Mouse (Mus musculus) lung, postnatal 14 days (tissue): ENCODE data around the gene Tns4.

Experiments used
- DNase-seq: peaks from one replicate; pipeline ENCODE4 v3.0.0; 2021

Gene Tns4

DNA sequence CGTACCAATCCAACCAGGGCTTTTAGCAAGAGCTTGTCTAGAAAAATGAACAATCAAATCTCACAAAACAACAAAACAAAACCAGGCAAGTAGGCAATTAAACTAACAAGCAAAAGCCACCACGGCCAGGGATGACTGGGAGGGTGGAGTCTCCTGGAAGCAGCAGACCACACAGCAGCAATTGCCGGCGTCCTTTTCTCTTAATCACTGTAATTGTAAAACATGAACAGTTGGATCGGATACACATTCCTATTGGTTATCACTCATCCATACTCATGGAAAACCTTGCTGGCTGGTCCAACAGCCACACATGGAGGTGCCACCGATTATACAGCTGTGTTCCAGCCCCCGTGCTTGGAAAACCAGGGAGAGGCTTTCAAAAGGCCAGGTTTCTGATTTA, 28.8 kb upstream of the Tns4 start:
- no peak for DNase-seq

DNA sequence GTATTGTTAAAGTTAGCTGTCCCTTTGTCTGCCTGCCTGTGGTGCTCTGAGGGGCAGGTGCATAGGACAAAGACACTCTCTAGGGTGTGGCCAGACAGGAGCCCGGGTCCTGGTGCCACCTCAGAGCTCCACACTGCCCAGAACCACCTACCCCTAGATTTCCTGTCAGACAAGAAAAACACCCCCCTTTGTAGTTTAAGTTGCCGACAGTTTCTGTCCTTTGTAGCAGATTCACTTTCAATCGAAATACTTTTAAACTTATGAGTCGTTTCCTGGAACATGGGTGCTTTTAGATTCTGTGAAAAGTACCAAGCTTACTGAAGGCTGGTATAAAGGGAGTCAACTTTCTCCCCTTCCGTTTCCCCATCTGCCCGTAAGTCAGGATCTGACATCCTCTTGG, 26.8 kb upstream of the Tns4 start:
- no peak for DNase-seq

DNA sequence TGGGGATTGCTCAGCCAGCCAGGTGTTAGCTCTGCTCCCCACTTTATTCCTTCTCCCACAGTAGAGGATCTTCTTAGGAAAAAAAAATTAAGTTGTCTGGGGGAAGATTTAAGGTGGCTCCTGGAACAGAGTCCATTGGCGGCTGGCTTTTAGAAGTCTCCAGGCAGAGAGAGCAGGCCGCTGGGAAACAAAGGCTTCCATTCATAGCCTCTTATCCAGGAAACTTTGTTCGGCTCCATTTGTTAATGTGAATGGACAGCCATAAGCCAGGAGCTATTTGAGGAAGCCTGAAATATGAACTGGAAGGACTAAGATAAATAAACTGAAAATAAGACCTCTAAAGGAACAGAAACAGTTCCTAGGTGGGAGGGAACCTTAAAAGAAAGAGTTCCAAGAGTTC, 24.0 kb upstream of the Tns4 start:
- DNase-seq, result no peak

DNA sequence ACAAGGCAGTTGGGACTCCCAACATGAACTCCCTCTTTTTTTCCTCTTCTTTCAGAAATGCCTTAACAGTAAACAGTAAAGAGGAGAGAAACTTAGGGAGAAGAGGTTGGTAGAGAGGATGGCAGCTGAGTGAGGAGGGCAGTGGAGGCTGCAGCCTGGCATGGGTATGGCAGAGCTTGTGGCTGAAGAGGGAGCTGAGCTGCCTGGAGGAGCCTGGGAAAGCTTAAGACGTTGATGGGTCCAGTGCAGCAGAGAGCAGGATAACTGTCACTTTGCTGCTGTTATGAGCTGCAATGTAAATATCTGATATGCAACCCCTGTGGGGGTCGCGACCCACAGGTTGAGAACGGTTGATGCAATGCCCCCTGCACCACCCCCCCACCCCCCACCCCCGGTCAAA, 23.6 kb upstream of the Tns4 start:
- no peak for DNase-seq

DNA sequence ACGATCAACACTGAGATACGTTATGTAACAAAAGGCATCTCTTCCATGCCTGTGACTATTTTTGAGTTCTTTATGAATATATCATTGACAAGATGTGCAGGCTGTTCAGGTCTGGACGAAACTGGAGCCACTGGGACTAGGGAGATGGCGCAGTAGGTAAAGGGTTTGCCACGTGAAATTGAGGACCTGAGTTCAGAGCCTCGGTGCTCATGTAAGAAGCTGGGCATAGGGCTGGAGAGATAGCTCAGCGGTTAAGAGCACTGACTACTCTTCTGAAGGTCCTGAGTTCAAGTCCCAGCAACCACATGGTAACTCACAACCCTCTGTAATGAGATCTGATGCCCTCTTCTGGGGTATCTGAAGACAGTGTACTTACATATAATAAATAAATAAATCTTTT, 22.5 kb upstream of the Tns4 start:
- DNase-seq, result no peak

DNA sequence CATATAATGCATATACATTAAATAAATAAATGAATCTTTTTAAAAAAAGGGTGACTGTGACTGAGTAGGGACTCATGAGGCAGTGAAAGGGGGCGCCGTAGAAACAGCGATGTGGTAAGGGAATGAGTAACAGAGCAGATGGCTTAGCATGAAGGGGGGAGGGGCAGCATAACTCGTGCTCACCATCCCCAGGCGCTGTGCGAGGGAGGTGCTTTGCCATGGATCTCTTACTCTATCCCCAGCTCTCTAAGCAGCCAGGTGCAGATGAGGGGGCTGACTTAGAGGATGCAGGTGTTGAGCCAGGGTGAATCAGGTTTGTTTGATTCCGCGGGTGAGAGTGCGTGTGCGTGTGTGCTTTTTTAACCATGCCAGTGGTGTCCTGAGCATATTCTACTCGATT, 22.0 kb upstream of the Tns4 start:
- no peak for DNase-seq

DNA sequence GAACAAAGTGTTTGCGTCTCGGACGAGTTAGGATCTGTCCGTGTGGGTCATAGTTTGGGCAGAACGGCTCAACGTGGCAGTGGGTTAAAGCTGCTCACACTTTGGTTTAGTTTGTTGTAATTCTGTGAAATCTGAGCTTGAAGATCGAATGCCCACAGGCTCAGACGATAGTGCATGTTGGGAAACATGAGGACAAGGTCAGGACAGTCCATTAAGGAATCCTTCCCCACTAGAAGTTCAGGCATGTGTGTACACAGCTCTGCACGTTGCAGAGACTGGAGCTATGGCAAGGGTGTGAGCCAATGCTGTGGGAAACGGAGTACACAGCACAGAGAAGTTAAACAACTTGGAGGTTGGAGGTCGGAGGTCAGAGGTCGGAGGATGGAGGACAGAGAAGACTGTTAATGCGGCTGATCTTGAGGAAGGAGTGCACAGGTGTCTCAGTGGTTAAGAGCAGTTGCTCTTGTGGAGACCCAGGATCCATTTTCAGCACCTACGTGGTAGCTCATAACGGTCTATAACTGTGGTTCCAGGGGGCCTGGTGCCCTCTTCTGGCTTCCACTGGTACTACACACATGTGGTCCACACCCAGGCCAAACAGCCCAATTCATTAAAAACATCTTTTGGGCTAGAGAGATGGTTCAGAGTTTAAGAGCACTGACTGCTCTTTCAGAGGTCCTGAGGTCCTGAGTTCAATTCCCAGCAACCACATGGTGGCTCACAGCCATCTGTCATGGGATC, 21.4 kb upstream of the Tns4 start:
- DNase-seq, result no peak

DNA sequence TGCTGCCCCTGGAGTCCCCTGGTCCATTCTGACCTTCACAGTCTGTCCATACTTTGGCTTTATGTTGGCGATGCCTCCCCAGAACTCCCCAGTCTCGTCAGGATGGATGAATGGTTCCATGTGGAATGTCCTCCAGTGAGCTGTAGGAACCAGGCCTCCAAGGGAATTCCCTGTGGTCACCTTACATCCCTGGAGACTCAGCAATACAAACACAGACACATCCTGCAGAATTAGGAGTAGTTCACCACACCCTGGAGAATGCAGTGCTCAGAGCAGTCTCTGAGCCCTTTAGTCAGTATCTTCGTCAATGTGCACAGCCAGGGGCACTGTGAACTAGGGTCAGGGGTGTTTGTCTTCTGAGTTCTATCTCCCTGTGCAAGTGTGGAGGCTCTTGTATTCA, 19.2 kb upstream of the Tns4 start:
- DNase-seq, result no peak

DNA sequence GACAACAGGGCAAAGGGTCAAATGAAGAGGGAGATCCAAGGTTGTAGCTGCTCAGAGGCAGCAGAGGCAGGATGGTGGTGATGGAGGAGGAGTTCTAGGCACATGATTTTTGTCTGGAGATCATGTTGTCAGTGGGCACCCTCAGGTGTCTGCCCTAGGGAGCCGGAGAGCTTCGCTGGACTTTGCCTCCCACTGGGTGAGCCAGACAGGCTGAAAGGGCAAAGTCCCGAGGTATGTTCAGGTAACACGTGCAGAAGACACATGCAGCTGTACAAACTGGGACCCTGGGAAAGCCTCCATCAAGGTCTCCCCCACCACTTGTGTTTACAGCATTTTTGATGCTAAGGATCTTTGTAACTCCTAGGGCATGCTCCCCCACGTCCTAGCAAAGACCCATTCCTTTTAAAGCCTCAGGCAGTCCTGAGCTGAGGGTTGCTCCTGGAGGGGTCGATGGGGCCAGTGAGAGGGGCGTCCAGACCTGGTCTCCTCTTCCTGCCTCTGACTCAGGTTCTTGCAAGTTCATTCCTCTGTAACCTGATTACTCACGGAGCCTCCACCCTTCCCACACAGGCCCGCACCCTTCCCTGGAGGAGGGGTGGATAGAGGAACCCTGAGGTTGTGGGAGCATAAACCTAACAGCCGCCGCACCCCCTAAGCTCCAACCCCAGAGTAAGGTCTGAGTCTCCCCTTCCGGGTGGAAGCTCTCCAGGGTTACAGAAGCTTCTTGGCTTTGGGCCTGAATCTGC, 17.0 kb upstream of the Tns4 start:
- DNase-seq, result no peak

DNA sequence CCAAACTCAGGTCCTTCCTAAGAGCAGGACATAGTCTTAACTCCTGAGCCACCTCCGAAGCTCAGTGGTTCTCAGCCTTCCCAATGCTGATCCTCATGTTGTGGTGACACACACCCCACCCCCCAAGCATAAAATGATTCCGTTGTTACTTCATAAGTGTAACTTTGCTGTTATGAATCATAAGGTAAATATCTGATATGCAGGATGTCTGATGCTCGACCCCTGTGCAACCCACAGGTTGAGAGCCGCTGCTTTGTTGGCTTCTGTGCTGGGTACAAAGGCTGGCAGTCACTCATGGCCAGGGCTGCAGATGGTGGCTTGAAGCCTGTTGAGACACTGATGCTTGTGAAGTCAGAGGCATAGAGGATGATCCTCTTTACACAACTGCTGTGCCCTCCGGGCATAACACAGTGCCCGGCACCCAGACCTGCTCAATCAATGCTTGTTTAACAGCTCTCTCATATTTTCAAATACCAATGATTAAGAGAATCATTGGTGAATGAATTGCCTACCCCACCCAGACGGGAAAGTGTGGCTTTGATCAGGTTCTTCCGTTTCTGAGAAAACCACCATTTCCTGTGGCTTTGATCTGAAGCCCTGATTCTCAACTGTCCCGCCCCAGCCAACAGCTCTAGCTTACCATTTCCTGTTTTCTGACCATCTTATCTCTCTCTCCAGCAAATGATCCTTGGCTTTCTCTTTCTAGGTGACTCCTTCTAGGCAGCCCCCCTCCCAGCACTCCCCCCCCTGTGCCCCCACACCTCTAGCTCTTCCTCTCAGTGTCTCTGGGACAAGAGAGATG, 15.7 kb upstream of the Tns4 start:
- DNase-seq, result no peak

DNA sequence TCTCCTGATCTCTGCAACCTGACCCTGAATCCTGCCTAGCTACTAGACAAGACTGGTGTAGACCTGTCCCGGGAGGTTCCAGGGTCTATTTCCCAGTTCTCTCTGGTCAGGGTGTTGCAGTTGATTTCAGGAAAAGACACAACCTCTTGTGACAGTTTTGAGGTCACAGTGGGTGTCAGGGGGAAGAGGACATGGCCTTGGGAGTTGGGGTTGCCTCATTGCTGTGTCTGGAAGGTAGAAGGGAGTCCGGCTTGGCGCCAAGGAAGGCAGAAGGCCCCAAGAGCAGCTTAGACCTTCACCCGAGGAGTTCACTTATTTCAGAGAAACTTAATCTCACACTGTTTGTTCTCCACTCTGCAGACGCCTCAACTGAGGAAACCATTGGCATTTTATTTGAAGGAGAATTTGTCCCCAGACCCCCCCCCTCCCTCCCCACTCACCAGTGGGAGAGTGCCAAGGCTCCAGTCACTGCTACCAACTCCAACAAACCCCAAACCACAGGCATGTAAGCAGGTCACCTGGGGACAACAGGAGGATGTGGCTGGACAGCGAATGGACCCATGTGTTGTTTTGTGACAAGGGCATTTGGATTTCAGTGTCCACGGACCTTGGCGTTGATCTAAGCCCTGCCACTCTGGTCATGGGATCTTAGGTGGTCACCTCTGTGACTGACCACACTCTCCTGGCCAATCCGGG, 13.6 kb upstream of the Tns4 start:
- no peak for DNase-seq

DNA sequence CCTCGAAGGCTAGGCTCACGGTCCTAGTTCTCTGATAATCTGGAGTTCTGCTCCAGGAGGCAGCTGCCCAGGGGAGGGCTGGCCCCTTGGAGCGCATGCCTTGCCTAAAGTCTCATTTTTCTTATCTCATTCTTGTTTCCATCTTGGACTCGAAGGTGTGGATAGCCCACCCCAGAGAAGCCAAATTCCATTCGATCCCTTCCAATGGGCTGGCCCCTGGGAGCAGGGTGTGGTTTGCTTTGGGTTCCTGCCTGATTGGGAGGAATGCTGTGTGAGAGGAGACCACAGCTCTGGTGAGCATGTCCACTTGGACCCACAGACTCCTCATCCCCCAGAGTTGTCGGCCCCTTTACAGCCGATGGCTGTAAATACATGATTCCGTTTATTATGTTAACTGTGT, 12.6 kb upstream of the Tns4 start:
- DNase-seq, result no peak

DNA sequence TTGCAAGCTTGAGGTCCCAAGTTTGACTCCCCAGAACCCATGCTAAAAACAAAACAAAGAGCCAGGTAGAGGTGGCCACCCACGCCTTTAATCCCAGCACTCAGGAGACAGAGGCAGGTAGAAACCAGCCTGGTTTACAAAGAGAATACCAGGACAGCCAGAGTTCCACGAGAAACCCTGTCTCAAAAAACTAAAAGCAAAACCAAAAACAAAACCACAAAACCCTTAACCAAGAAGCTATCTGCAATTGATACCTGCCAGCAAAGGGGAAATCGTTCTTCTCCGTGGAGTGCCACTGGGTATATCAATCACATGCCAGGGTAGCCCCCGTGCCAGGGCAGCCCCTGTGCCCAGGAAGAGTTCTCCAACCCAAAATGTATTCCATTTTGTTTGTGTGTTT, 11.1 kb upstream of the Tns4 start:
- no peak for DNase-seq

DNA sequence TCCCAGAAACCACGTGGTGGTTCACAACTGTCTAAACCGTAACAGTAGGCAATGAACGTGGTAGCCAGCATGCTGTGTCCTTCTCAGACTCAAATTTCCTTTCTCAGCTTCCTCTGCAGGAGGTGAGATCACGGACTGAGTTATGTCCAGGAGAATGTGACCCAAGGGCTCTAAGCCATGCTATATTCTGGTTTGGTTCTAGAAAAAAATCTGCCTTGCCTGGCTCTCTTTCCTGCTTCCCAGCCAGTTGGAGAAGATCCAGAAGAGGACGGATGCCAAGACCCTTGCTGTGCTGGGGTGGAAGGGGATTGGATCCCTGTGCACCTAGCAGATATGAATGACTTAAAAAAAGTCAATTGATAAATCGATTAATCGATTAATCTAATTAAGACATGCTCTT, 10.4 kb upstream of the Tns4 start:
- peak; percentile 36 for DNase-seq

DNA sequence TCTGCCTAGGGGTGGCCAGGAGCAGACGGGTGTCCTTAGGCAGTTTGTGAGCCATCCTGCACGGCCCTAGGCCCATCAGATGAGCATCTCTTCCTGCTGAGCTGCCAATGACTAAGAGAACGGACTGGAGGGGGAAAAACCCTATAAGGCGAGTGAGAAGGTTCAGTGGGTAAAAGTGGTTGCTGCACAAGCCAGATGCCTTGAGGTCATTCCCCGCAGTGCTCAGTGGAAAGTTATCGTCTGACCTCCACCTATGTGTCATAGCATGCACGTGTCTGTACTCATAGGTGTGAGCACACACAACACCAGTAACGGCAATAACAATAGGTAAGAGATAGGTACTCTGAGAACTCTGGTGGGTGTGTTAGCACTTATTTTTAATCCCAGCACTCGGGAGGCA, 9.8 kb upstream of the Tns4 start:
- no peak for DNase-seq

DNA sequence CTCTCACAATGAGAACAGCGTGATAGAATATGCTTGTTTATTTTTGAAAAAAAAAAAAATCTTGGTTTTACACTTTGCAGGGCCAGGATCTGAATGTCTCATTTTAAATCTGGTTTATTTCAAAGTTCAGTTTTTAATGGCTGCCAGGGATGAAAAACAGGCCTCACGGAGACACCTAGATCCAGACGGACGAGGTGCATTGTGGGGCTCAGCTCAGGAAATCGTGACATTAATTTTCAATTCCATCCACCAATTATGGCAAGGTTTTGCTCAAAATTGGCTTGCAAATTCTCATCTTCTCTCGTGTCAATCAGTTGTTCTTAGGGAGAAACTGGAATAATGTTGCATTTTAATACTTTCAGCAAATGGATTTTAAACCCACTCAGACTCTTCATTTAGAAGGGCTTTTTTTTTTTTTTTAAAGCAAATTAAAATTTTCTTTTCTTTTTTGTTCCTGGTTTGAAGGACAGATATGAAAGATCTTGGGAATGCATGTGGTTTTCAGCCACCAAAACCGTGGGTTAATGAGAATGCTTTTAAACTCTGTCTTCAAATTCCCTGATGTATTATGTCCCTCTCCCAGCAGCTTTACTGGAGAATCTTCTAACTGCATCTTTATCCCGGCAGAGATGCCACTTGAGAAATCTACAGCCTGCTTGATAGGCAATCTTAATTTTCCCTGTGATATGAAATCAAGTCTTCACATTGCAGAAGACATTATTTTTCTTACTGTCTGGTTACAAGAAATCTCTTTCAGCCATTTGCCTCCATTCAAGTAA, 8.1 kb upstream of the Tns4 start:
- DNase-seq, result no peak

DNA sequence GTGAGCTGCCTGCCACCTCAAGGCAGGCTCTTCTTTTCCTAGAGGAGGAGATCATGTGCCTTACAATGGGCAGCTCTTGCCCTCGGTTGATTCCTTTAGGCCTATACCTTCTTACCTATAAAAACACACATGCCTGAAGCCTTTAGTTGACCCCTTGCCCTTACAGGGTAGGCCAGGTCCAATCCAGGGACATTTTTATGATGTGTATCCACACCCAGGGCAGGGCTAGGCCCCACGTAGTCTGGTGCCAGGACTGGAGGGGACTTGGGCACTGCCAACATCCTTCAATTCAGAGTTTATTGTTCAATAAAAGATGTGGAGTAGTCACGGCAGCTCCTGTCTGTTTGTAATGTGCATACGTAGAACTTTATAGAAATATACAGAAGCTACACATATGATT, 7.3 kb upstream of the Tns4 start:
- DNase-seq, result no peak

DNA sequence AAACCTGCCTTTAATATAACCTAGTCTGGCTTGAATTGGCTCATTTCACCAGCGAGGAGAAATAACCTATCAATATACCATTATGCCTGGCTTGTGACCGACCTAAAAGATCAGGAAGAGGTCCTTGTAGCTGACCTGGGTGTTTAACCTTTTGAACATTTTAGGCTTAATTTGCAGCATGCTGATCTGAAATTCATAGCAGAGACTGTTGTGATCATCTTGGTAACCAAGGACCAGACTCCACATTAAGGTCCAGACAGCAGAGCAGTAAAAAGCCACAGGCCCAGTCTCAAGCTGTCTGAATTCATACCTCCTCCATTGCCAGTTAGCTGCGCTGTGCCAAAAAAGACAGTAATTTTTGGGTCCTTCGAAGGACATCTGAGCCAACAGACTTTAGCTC, 6.7 kb upstream of the Tns4 start:
- DNase-seq, result no peak

DNA sequence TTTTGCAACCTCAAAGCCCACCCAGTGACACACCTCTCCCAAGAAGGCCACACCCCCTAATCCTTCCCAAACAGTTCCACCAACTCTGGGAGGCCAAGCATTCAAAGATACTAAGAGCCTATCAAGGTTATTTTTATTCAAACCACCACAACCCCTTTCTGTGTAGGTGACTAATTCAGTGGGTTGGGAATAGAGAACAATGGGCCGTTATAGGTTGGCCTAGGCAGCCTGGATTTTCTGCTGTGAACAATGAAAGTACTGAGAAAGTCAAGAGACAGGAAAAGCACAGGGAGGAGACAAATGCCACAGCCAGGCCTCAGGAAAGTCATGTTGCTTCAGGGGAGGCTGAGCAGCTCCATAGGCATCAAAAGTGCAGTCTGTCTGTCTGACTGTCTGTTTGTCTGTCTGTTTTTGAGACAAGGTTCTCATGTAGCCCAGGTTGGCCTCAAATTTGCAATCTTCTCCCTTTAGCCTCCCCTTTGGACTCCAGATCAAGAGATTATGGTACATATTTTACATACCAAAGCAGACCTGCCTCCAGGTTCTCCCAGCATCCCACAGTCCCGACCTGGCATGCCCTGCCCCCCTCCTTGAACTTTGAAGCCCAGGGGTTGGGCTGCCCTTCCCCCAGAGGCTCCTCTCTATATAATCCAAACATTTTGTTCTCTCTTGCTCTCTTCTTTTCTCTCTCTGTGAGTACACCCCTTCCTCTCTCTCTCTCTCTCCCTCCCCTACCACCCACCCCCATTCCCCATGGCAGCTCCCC, 6.0 kb upstream of the Tns4 start:
- DNase-seq, result no peak

DNA sequence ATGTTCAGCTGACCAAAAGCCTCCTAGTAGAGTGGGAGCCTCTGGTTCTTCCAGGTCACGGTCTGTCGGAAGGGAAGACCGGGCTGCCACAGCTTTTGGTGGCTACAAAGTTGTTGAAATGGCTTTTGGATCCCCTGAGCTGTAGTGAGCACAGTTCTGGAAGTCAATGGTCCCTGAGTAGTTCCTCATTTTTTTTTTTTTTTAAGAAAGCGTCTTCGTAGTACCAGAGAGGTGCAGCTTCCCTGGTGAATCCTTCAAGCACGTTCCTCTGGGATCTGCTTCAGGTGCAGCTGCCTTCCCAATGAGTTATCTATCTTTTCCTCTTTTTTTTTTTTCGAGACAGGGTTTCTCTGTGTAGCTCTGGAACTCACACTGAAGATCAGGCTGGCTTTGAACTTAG, 4.6 kb upstream of the Tns4 start:
- DNase-seq, result no peak

DNA sequence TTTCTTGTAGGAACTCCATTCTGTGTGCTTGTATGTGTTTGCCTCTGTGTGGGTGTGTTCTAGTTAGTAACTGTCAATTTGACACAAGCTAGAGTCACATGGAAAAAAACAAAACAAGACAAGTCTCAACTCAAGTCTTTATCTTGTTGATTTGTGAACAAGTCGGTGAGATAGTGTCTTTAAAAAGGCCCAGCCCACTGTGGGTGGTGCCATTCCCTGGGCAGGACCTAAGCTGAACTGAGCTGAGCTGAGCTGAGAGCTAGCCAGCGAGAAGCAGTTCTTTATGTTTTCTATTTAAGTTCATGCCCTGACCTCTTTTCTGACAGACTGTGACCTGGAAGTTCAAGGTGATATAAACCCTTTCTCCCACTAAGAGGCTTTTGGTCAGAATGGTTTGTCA, 2.6 kb upstream of the Tns4 start:
- DNase-seq, result no peak

DNA sequence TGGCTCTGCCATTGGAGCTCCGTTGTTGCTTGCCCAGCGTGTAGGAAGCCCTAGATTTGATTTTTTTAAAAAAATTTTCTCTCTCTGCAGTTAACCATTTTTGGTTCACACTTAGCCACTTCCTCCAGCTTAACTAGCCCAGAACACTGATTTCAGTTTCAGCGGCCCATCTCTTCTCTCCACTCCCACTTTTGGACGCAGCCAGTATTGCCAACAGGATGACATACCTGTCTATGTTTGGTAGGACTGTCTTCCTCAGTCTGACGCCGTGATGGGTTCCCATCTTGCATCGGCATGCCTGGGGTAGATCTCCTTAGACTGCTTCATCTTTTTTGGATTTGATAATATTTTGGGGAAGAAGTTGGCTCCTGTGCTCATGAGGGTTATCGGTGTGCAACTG, 1.3 kb upstream of the Tns4 start:
- DNase-seq, result no peak
